Mouse (Mus musculus) megakaryocyte, embryonic 14.5 days (primary cell): Measurements from ENCODE around the gene Rad51b. TPM values are rescaled to one million over a fixed set of nuclear protein-coding genes. Genes with fewer than 3 reads are reported as not detected.

Source experiments
- H3K27me3 ChIP-seq: replicated peaks from 2 replicates; pipeline ENCODE3; 2012; ENCODE audit warnings: inconsistent platforms
- H3K36me3 ChIP-seq: replicated peaks from 2 replicates; pipeline ENCODE3; 2012; ENCODE audit warnings: low read length, inconsistent platforms, mixed read lengths
- H3K4me1 ChIP-seq: 2 replicates; pipeline ENCODE4 v1.6.1; 2012; ENCODE audit warnings: inconsistent platforms
- H3K4me3 ChIP-seq: replicated peaks from 2 replicates; pipeline ENCODE3; 2012; ENCODE audit warnings: moderate library complexity, mild to moderate bottlenecking, inconsistent platforms
- H3K9me3 ChIP-seq: 2 replicates; pipeline ENCODE4 v1.6.1; 2012; ENCODE audit warnings: inconsistent platforms
- FLI1 ChIP-seq: IDR thresholded peaks from 2 replicates; pipeline ENCODE4 v1.6.1; 2012; ENCODE audit warnings: low read length, inconsistent platforms, mixed read lengths
- GATA1 ChIP-seq: IDR thresholded peaks from 3 replicates; pipeline ENCODE4 v1.6.1; 2012; ENCODE audit warnings: mixed read lengths, low read length, inconsistent platforms, borderline replicate concordance
- polyA plus RNA-seq: library from polyadenylated mRNA; stranded (reverse); fragments of >175 nt; gene quantifications from 2 replicates; pipeline ENCODE4 v1.2.3, GENCODE M21; 2012; ENCODE audit warnings: low replicate concordance; ENCODE audit not compliant: insufficient read depth

The Rad51b gene
- polyA plus RNA-seq, 1 experiment, result 0.30 TPM

- TF ChIP-seq GATA1 (no peak), FLI1 (no peak)
- Histone ChIP-seq H3K4me3 (no peak overlapping the region), H3K36me3 (no peaks in the 10 kb centered on the region), H3K27me3 (no peaks in the 10 kb centered on the region), H3K4me1 (peaks cover 13% of the 10 kb centered on the region), H3K9me3 (no peaks in the 10 kb centered on the region)
Observed at GRCm38 (mm10) chr12:79794802-79795201, 497.7 kb downstream of the Rad51b start.

- Histone ChIP-seq H3K4me1 (peaks cover 13% of the 10 kb centered on the region), H3K27me3 (no peaks in the 10 kb centered on the region), H3K9me3 (no peaks in the 10 kb centered on the region), H3K36me3 (no peaks in the 10 kb centered on the region), H3K4me3 (no peak overlapping the region)
- TF ChIP-seq FLI1 (no peak), GATA1 (no peak)
Observed at GRCm38 (mm10) chr12:79796260-79796659, 499.2 kb downstream of the Rad51b start.

- TF ChIP-seq GATA1 (no peak), FLI1 (no peak)
- H3K27me3 ChIP-seq, result no peaks in the 10 kb centered on the region
- H3K4me1 ChIP-seq, result peaks cover 13% of the 10 kb centered on the region
- no peaks in the 10 kb centered on the region for H3K36me3 ChIP-seq
- H3K9me3 ChIP-seq, result no peaks in the 10 kb centered on the region
- no peak overlapping the region for H3K4me3 ChIP-seq
Observed at GRCm38 (mm10) chr12:79796823-79797821, 500.0 kb downstream of the Rad51b start.

- peaks cover 10% of the 10 kb centered on the region for H3K4me1 ChIP-seq
- no peaks in the 10 kb centered on the region for H3K9me3 ChIP-seq
- H3K36me3 ChIP-seq, result no peaks in the 10 kb centered on the region
- H3K4me3 ChIP-seq, result no peak overlapping the region
- TF ChIP-seq GATA1, result no peak
- TF ChIP-seq FLI1, result no peak
- H3K27me3 ChIP-seq, result no peaks in the 10 kb centered on the region
Observed at GRCm38 (mm10) chr12:79798488-79798887, 501.4 kb downstream of the Rad51b start.

- Histone ChIP-seq H3K9me3 (no peaks in the 10 kb centered on the region), H3K4me1 (peaks cover 7% of the 10 kb centered on the region), H3K27me3 (no peaks in the 10 kb centered on the region), H3K36me3 (no peaks in the 10 kb centered on the region), H3K4me3 (no peak overlapping the region)
- TF ChIP-seq FLI1 (no peak), GATA1 (no peak)
Observed at GRCm38 (mm10) chr12:79799370-79799769, 502.3 kb downstream of the Rad51b start.

- TF ChIP-seq FLI1 (no peak), GATA1 (no peak)
- H3K4me3 ChIP-seq, result no peak overlapping the region
- H3K4me1 ChIP-seq, result peaks cover 4% of the 10 kb centered on the region; the same call in 1 of the 2 replicates
- H3K27me3 ChIP-seq, result no peaks in the 10 kb centered on the region
- H3K36me3 ChIP-seq, result no peaks in the 10 kb centered on the region
- no peaks in the 10 kb centered on the region for H3K9me3 ChIP-seq
Observed at GRCm38 (mm10) chr12:79803670-79804069, 506.6 kb downstream of the Rad51b start.

- no peak for TF ChIP-seq GATA1
- H3K9me3 ChIP-seq, result no peaks in the 10 kb centered on the region
- H3K4me1 ChIP-seq, result peaks cover 4% of the 10 kb centered on the region; the same call in 1 of the 2 replicates
Observed at GRCm38 (mm10) chr12:79804776-79805524, 507.9 kb downstream of the Rad51b start.

GRCm38 (mm10) chr12:79806990-79807389 lies 509.9 kb downstream of the Rad51b start:
- no peaks in the 10 kb centered on the region for H3K9me3 ChIP-seq
- TF ChIP-seq GATA1 (no peak), FLI1 (no peak)
- H3K36me3 ChIP-seq, result no peaks in the 10 kb centered on the region
- H3K27me3 ChIP-seq, result peaks cover 4% of the 10 kb centered on the region
- H3K4me1 ChIP-seq, result peaks cover 4% of the 10 kb centered on the region; the same call in 1 of the 2 replicates
- H3K4me3 ChIP-seq, result no peak overlapping the region

More at GRCm38 (mm10) chr12:79804776-79805524, 507.9 kb downstream of the Rad51b start:
- Histone ChIP-seq H3K4me3 (no peak overlapping the region), H3K27me3 (no peaks in the 10 kb centered on the region), H3K36me3 (no peaks in the 10 kb centered on the region)

- Histone ChIP-seq H3K36me3 (no peaks in the 10 kb centered on the region), H3K9me3 (no peaks in the 10 kb centered on the region), H3K27me3 (peaks cover 4% of the 10 kb centered on the region), H3K4me3 (no peak overlapping the region), H3K4me1 (peaks cover 4% of the 10 kb centered on the region; the same call in 1 of the 2 replicates)
- TF ChIP-seq GATA1 (no peak), FLI1 (no peak)
Observed at GRCm38 (mm10) chr12:79807410-79807847, 510.3 kb downstream of the Rad51b start.
